Mouse (Mus musculus): ENCODE data around the gene Fetub. TPM values are rescaled to one million over a fixed set of nuclear protein-coding genes. Genes with fewer than 3 reads are reported as not detected.
"Not testable (repeated sequence)": the region's sequence is repeated elsewhere in the genome, so short reads cannot be mapped to it uniquely, and the experiment has no call there.

Fetub gene
- polyA plus RNA-seq, 1 experiment from 2014 or later, result 0.72 TPM

- H3K27ac ChIP-seq, result no peak overlapping the region
- no peak for ATAC-seq (ENCODE audit: insufficient read depth, low FRiP score, low read depth)
- no peaks in the 10 kb centered on the region for H3K27me3 ChIP-seq (replicated peaks)
- H3K4me3 ChIP-seq (replicated peaks), result no peak overlapping the region
- no peaks in the 10 kb centered on the region for H3K4me1 ChIP-seq
- H3K4me2 ChIP-seq, result no peak overlapping the region
- H3K9ac ChIP-seq, result no peak overlapping the region
- H3K9me3 ChIP-seq, result no peaks in the 10 kb centered on the region
- no peaks in the 10 kb centered on the region for H3K36me3 ChIP-seq
Observed at GRCm38 (mm10) chr16:22914276-22914675, 3.9 kb upstream of the Fetub start.

GRCm38 (mm10) chr16:22918664-22919312 is 654 bp downstream of the Fetub start:
- no peaks in the 10 kb centered on the region for H3K27me3 ChIP-seq (replicated peaks)
- ATAC-seq (ENCODE audit: insufficient read depth, low FRiP score, low read depth), result no peak
- 76% methylated on average over 15 of the region's 15 CpGs for WGBS

GRCm38 (mm10) chr16:22919971-22920854 is 2.1 kb downstream of the Fetub start:
- H3K4me1 ChIP-seq, result no peaks in the 10 kb centered on the region
- no peak overlapping the region for H3K9ac ChIP-seq
- no peaks in the 10 kb centered on the region for H3K36me3 ChIP-seq
- ATAC-seq (ENCODE audit: insufficient read depth, low FRiP score, low read depth), result peak; percentile 53; the same call in 1 of the 2 replicates
- H3K4me2 ChIP-seq, result no peak overlapping the region
- no peak overlapping the region for H3K27ac ChIP-seq
- WGBS, result 43% methylated on average over 18 of the region's 18 CpGs
- no peak overlapping the region for H3K4me3 ChIP-seq (replicated peaks)
- H3K27me3 ChIP-seq (replicated peaks), result no peaks in the 10 kb centered on the region
- H3K9me3 ChIP-seq, result no peaks in the 10 kb centered on the region

More at GRCm38 (mm10) chr16:22918664-22919312, 654 bp downstream of the Fetub start:
- Histone ChIP-seq H3K9me3 (no peaks in the 10 kb centered on the region), H3K9ac (no peak overlapping the region), H3K27ac (no peak overlapping the region), H3K4me3 (replicated peaks) (no peak overlapping the region), H3K36me3 (no peaks in the 10 kb centered on the region), H3K4me1 (no peaks in the 10 kb centered on the region), H3K4me2 (no peak overlapping the region)

- Histone ChIP-seq H3K4me3 (replicated peaks) (no peak overlapping the region), H3K9ac (no peak overlapping the region), H3K9me3 (no peaks in the 10 kb centered on the region), H3K27me3 (replicated peaks) (no peaks in the 10 kb centered on the region), H3K27ac (no peak overlapping the region), H3K4me1 (no peaks in the 10 kb centered on the region), H3K4me2 (no peak overlapping the region), H3K36me3 (no peaks in the 10 kb centered on the region)
- WGBS, result 90% methylated on average over 5 of the region's 5 CpGs
- no peak for ATAC-seq (ENCODE audit: insufficient read depth, low FRiP score, low read depth)
Observed at GRCm38 (mm10) chr16:22921761-22922160, 3.6 kb downstream of the Fetub start.

- ATAC-seq (ENCODE audit: insufficient read depth, low FRiP score, low read depth), result no peak
- no peaks in the 10 kb centered on the region for H3K9me3 ChIP-seq
- H3K27me3 ChIP-seq (replicated peaks), result no peaks in the 10 kb centered on the region
- H3K9ac ChIP-seq, result no peak overlapping the region
- no peaks in the 10 kb centered on the region for H3K36me3 ChIP-seq
- no peaks in the 10 kb centered on the region for H3K4me1 ChIP-seq
- WGBS, result 60% methylated on average over 4 of the region's 4 CpGs
- H3K4me2 ChIP-seq, result no peak overlapping the region
- H3K4me3 ChIP-seq (replicated peaks), result no peak overlapping the region
- no peak overlapping the region for H3K27ac ChIP-seq
Observed at GRCm38 (mm10) chr16:22922433-22922832, 4.3 kb downstream of the Fetub start.

- no peaks in the 10 kb centered on the region for H3K27me3 ChIP-seq (replicated peaks)
- H3K9ac ChIP-seq, result no peak overlapping the region
- no peak for ATAC-seq (ENCODE audit: insufficient read depth, low FRiP score, low read depth)
- H3K4me3 ChIP-seq (replicated peaks), result no peak overlapping the region
- no peaks in the 10 kb centered on the region for H3K9me3 ChIP-seq
- 56% methylated on average over 6 of the region's 6 CpGs for WGBS
- H3K36me3 ChIP-seq, result no peaks in the 10 kb centered on the region
- H3K4me2 ChIP-seq, result no peak overlapping the region
- no peaks in the 10 kb centered on the region for H3K4me1 ChIP-seq
- no peak overlapping the region for H3K27ac ChIP-seq
Observed at GRCm38 (mm10) chr16:22929575-22929974, 11.4 kb downstream of the Fetub start.

DNA sequence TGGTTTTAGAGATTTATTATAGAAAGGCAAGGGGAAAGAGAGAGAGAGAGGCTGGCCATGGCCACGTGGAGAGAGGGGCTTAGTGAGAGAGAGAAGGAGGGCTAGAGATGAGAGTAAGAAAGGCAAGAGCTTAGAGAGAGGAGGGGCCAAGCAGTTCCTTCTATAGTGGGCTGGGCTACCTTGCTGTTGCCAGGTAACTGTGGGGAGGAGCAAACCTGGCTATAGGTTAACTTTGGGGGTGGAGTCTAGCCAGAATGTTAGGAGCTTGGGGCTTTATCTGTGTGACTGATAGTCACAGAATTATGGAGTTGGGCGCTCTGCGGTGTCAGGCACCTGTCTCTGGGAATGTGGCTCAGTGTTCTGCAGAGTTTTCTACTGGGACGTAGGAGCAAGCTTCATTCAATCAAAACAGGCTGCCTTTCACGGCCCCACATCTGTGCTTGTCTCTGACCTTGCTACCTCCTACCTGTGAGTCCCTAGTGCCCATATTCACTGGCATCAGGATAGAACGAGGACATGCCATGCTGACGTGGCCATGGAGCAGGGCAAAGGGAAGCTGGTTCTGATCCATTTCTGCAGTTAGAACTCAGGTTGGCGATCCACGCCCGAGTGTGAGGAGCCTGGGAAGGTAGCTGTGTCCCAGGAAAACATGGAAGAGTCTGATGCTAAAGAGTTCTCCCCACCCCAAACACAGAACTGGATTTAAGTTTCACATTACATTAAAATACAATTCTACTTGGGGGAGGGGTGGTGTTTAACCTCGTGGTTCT is 13.5 kb downstream of the Fetub start:
- no peaks in the 10 kb centered on the region for H3K9me3 ChIP-seq
- H3K36me3 ChIP-seq, result no peaks in the 10 kb centered on the region
- H3K27ac ChIP-seq, result no peak overlapping the region
- H3K4me1 ChIP-seq, result no peaks in the 10 kb centered on the region
- no peaks in the 10 kb centered on the region for H3K27me3 ChIP-seq (replicated peaks)
- no peak overlapping the region for H3K4me3 ChIP-seq (replicated peaks)
- H3K9ac ChIP-seq, result no peak overlapping the region
- WGBS, result 78% methylated on average over 11 of the region's 11 CpGs
- H3K4me2 ChIP-seq, result no peak overlapping the region
- no peak for ATAC-seq (ENCODE audit: insufficient read depth, low FRiP score, low read depth)

DNA sequence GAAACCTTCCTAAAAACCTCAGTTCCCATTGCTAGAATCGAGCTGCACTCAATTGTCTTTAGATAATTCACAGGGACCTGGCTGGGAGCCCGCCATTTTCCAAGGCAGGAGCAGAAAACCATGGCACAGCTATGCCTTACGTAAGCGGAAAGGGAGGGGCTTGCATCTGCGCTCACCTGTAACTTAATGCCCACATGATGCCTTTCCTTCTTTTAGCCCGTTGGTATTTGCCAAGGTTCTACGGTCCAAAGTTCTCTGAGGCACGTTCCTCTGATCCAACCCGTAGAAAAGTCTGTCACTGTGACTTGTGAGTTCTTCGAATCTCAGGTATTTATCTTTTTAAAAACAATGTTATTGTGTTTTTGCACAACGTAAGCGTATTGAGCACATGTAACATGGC is 19.5 kb downstream of the Fetub start:
- H3K27me3 ChIP-seq (replicated peaks), result no peaks in the 10 kb centered on the region
- H3K9me3 ChIP-seq, result no peaks in the 10 kb centered on the region
- no peak overlapping the region for H3K9ac ChIP-seq
- no peak for ATAC-seq (ENCODE audit: insufficient read depth, low FRiP score, low read depth)
- 87% methylated on average over 12 of the region's 12 CpGs for WGBS
- no peak overlapping the region for H3K4me2 ChIP-seq
- no peaks in the 10 kb centered on the region for H3K36me3 ChIP-seq
- H3K27ac ChIP-seq, result no peak overlapping the region
- no peak overlapping the region for H3K4me3 ChIP-seq (replicated peaks)
- H3K4me1 ChIP-seq, result no peaks in the 10 kb centered on the region

DNA sequence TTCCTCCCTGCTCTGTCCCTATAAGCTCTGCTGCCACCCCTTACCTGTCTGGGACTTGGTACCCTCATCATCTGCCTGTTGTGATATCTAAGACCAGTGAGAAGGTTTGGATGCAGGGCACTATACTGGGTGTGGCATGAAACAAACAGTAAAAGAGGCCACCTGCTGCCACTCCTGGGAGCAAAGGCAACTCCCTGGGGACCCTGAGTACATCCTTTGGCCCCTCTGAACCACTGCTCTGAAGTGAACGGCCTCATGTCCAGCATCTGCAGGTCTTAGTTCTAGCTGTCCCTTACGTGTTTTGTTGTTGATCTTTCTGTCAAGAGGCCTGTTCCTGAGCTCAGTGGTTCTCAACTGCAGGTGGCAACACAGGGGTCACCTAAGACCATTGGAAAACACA is 20.4 kb downstream of the Fetub start:
- no peak overlapping the region for H3K9ac ChIP-seq
- no peaks in the 10 kb centered on the region for H3K36me3 ChIP-seq
- ATAC-seq (ENCODE audit: insufficient read depth, low FRiP score, low read depth), result no peak
- no peaks in the 10 kb centered on the region for H3K4me1 ChIP-seq
- H3K4me3 ChIP-seq (replicated peaks), result no peak overlapping the region
- H3K27me3 ChIP-seq (replicated peaks), result no peaks in the 10 kb centered on the region
- no peaks in the 10 kb centered on the region for H3K9me3 ChIP-seq
- 73% methylated on average over 2 of the region's 2 CpGs for WGBS
- no peak overlapping the region for H3K4me2 ChIP-seq
- no peak overlapping the region for H3K27ac ChIP-seq

DNA sequence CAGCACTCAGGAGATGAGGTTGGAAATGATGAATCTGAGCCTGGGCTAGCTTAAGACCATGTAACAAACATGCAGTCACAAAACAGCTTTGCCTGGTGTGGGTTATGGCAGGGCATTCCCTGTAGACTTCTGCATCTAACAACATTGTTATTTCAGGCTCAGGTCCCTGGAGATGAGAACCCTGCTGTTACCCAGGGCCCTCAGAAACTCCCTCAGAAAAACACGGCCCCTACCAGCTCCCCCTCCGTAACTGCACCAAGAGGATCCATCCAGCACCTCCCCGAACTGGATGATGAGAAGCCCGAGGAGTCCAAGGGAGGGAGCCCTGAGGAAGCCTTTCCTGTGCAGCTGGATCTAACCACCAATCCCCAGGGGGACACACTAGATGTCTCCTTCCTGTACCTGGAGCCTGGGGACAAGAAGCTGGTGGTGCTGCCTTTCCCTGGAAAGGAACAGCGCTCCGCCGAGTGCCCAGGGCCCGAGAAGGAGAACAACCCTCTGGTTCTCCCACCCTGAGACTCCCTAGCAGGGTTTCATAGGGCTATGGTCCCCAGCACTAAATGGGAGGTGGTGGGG is 21.1 kb downstream of the Fetub start:
- Histone ChIP-seq H3K4me1 (no peaks in the 10 kb centered on the region), H3K36me3 (no peaks in the 10 kb centered on the region), H3K9ac (no peak overlapping the region), H3K27me3 (replicated peaks) (no peaks in the 10 kb centered on the region), H3K27ac (no peak overlapping the region), H3K4me3 (replicated peaks) (no peak overlapping the region), H3K4me2 (no peak overlapping the region), H3K9me3 (no peaks in the 10 kb centered on the region)
- ATAC-seq (ENCODE audit: insufficient read depth, low FRiP score, low read depth), result no peak
- 73% methylated on average over 8 of the region's 8 CpGs for WGBS

DNA sequence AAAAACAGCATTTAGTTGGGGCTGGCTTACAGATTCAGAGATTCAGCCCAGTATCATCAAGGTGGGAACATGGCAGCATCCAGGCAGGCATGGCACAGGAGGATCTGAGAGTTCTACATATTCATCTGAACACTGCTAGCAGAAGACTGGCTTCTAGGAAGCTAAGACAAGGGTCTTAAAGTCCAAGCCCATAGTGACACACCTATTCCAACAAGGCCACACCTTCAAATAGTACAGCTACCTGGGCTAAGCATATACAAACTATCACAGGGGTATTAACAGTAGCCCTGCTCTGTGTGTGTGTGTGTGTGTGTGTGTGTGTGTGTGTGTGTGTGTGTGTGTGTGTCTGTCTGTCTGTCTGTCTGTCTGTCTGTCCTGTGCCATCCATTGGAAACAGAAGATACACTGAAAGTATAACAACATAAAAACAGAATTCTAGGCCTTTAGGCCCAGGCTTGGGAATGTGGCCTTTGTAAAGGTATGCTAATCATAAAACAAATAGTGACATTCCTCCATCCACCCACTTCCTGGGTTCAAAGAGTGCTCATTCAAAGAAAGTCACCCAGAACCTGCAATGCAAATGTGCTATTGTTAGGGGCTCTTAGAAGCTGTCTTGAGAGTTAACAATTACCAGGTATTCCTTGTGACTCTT is 23.8 kb downstream of the Fetub start:
- not testable (repeated sequence) for H3K4me2 ChIP-seq; H3K27me3 ChIP-seq (replicated peaks); ATAC-seq (ENCODE audit: insufficient read depth, low FRiP score, low read depth); H3K36me3 ChIP-seq; H3K27ac ChIP-seq; H3K9me3 ChIP-seq; H3K4me3 ChIP-seq (replicated peaks); H3K9ac ChIP-seq; H3K4me1 ChIP-seq

Measured in stomach, embryonic 15.5 days (tissue).